Mouse (Mus musculus): ENCODE measurements around the gene Ube2d3. TPM values are rescaled to one million over a fixed set of nuclear protein-coding genes. Genes with fewer than 3 reads are reported as not detected.
A peak's percentile ranks its signal among the peaks of the same experiment; 100 is the strongest.
"Not testable (repeated sequence)": the region's sequence is repeated elsewhere in the genome, so short reads cannot be mapped to it uniquely, and the experiment has no call there.

The Ube2d3 gene
- polyA plus RNA-seq, 1 experiment from 2014 or later: 535 TPM

DNA sequence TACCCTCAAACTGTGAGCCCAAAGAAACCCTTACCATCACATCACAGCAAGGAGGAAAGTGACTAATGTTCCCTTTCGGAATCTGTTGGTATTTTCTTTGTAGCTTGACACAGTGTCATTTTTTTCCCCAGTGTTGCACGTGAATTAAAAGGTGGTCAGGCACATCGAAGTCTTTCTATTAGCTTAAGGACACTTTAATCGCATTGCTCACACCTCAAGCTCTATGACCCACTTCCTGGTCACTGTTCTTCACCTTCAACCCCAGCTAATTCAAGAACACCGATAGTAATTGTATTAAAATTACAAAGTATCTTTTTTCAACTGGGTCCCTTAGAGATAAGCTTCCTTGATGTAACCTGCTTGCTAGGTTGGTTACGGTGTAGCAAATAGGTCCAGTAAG, 42.8 kb downstream of the Ube2d3 start:
- WGBS: 88% methylated on average over 6 of the region's 6 CpGs

DNA sequence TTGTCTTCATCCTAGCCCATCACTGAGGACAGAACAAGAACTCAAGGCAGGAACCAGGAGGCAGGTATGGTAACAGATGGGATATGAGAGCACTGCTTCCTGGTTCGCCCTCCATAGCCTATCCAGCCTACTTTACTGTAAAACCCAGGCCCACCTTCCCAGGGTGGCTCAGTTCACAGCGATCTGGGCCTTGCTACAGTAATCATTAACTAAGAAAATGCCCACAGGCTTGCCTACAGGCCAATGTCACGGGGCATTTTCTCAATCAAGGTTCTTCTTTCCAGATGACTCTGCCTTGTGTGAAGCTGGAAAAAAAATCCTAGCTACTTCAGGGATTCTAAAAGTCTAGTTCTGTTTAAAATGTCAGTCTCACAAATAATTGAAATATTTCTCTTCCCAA, 43.7 kb downstream of the Ube2d3 start:
- 0 out of 2 replicates have a peak, but pooled peaks cover 3% of the 10 kb centered on the region for H3K4me1 ChIP-seq (replicated peaks)
- H3K4me2 ChIP-seq (replicated peaks): no peak overlapping the region
- H3K27ac ChIP-seq: no peak overlapping the region
- no peaks in the 10 kb centered on the region for H3K27me3 ChIP-seq (replicated peaks)
- WGBS: 72% methylated on average over 3 of the region's 3 CpGs
- no peak overlapping the region for H3K4me3 ChIP-seq (replicated peaks)
- no peak for ATAC-seq
- no peak overlapping the region for H3K9ac ChIP-seq
- no peaks in the 10 kb centered on the region for H3K9me3 ChIP-seq
- H3K36me3 ChIP-seq: no peaks in the 10 kb centered on the region

More for the DNA sequence above, 42.8 kb downstream of the Ube2d3 start:
- H3K27ac ChIP-seq: no peak overlapping the region
- H3K9me3 ChIP-seq: no peaks in the 10 kb centered on the region
- no peak overlapping the region for H3K4me3 ChIP-seq (replicated peaks)
- H3K27me3 ChIP-seq (replicated peaks): no peaks in the 10 kb centered on the region
- H3K36me3 ChIP-seq: no peaks in the 10 kb centered on the region
- ATAC-seq: no peak
- no peak overlapping the region for H3K4me2 ChIP-seq (replicated peaks)
- 0 out of 2 replicates have a peak, but pooled peaks cover 3% of the 10 kb centered on the region for H3K4me1 ChIP-seq (replicated peaks)
- no peak overlapping the region for H3K9ac ChIP-seq

- peak overlapping the region; percentile 90 for H3K4me2 ChIP-seq (replicated peaks)
- H3K36me3 ChIP-seq; H3K27me3 ChIP-seq (replicated peaks); H3K27ac ChIP-seq; H3K9me3 ChIP-seq; H3K9ac ChIP-seq; ATAC-seq; H3K4me1 ChIP-seq (replicated peaks): not testable (repeated sequence)
- 83% methylated on average over 15 of the region's 15 CpGs for WGBS
- peak overlapping the region; percentile 64 for H3K4me3 ChIP-seq (replicated peaks)
Observed at GRCm38 (mm10) chr3:135484650-135485049, 46.7 kb downstream of the Ube2d3 start.

- H3K27ac ChIP-seq: no peak within 1 kb of the TSS
Observed at GRCm38 (mm10) chr3:135485128-135485899, 47.4 kb downstream of the Ube2d3 start, which contains the start of gene Manba. TSS of gene Manba (plus strand) at chr3:135485611.

GRCm38 (mm10) chr3:135485900-135486241, 47.9 kb downstream of the Ube2d3 start:
- Histone ChIP-seq H3K36me3 (no peaks in the 10 kb centered on the region), H3K9ac (peak overlapping the region; percentile 73), H3K9me3 (no peaks in the 10 kb centered on the region), H3K27ac (no peak overlapping the region), H3K4me2 (replicated peaks) (peak overlapping the region; percentile 90), H3K4me1 (replicated peaks) (0 out of 2 replicates have a peak, but pooled peaks cover 3% of the 10 kb centered on the region), H3K4me3 (replicated peaks) (peak overlapping the region; percentile 64), H3K27me3 (replicated peaks) (no peaks in the 10 kb centered on the region)
- peak; percentile 5; the same call in 1 of the 2 replicates for ATAC-seq
- WGBS: 5% methylated on average over 9 of the region's 9 CpGs

More at GRCm38 (mm10) chr3:135485128-135485899, 47.4 kb downstream of the Ube2d3 start, which contains the start of gene Manba:
- H3K4me3 ChIP-seq (replicated peaks): peak within 1 kb of the TSS; percentile 64
- H3K27me3 ChIP-seq (replicated peaks): no peaks in the 10 kb centered on the region
- ATAC-seq: peak; percentile 97
- 0 out of 2 replicates have a peak, but pooled peaks cover 3% of the 10 kb centered on the region for H3K4me1 ChIP-seq (replicated peaks)
- peak within 1 kb of the TSS; percentile 90 for H3K4me2 ChIP-seq (replicated peaks)
- no peaks in the 10 kb centered on the region for H3K36me3 ChIP-seq
- H3K9ac ChIP-seq: peak within 1 kb of the TSS; percentile 73
- 2% methylated on average over 48 of the region's 48 CpGs for WGBS
- no peaks in the 10 kb centered on the region for H3K9me3 ChIP-seq

DNA sequence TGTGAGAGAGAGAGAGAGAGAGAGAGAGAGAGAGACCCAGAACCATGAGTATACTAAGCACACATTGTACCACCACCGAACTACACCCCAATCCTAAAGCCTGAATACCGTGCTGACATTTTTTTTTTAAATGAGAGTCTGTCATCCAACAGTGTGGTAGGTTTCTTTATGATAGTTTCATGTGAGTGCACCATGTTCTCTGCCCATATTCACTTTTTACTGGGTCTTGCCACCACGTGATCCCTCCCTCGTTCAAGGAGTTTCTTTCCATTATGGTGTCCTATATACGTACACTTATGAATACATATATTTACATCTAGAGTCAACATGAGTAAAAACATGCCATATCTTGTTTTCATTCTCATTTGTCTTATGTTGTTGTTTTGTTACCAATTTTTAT, 48.4 kb downstream of the Ube2d3 start:
- Histone ChIP-seq H3K36me3 (no peaks in the 10 kb centered on the region), H3K4me3 (replicated peaks) (peak overlapping the region; percentile 64), H3K9ac (no peak overlapping the region; the same call in 1 of the 2 replicates), H3K27me3 (replicated peaks) (no peaks in the 10 kb centered on the region), H3K4me2 (replicated peaks) (peak overlapping the region; percentile 90), H3K27ac (no peak overlapping the region), H3K4me1 (replicated peaks) (0 out of 2 replicates have a peak, but pooled peaks cover 3% of the 10 kb centered on the region), H3K9me3 (no peaks in the 10 kb centered on the region)
- ATAC-seq: no peak
- WGBS: 67% methylated on average over 5 of the region's 5 CpGs

GRCm38 (mm10) chr3:135487803-135488202, 49.9 kb downstream of the Ube2d3 start:
- Histone ChIP-seq H3K4me1 (replicated peaks) (0 out of 2 replicates have a peak, but pooled peaks cover 3% of the 10 kb centered on the region), H3K9ac (no peak overlapping the region), H3K27ac (no peak overlapping the region), H3K36me3 (no peaks in the 10 kb centered on the region), H3K4me3 (replicated peaks) (no peak overlapping the region), H3K4me2 (replicated peaks) (no peak overlapping the region), H3K9me3 (no peaks in the 10 kb centered on the region), H3K27me3 (replicated peaks) (no peaks in the 10 kb centered on the region)
- ATAC-seq: no peak
- 89% methylated on average over 4 of the region's 4 CpGs for WGBS

- H3K36me3 ChIP-seq: no peaks in the 10 kb centered on the region
- ATAC-seq: no peak
- WGBS: 66% methylated on average over 5 of the region's 5 CpGs
- H3K4me2 ChIP-seq (replicated peaks): no peak overlapping the region
- H3K4me3 ChIP-seq (replicated peaks): no peak overlapping the region
- no peak overlapping the region for H3K9ac ChIP-seq
- H3K9me3 ChIP-seq: no peaks in the 10 kb centered on the region
- 0 out of 2 replicates have a peak, but pooled peaks cover 2% of the 10 kb centered on the region for H3K4me1 ChIP-seq (replicated peaks)
- no peaks in the 10 kb centered on the region for H3K27me3 ChIP-seq (replicated peaks)
- no peak overlapping the region for H3K27ac ChIP-seq
Observed at GRCm38 (mm10) chr3:135489865-135490520, 52.0 kb downstream of the Ube2d3 start.

GRCm38 (mm10) chr3:135491102-135491501, 53.2 kb downstream of the Ube2d3 start:
- no peak overlapping the region for H3K27ac ChIP-seq
- H3K36me3 ChIP-seq: no peaks in the 10 kb centered on the region
- H3K27me3 ChIP-seq (replicated peaks): no peaks in the 10 kb centered on the region
- H3K9ac ChIP-seq: no peak overlapping the region
- no peaks in the 10 kb centered on the region for H3K9me3 ChIP-seq
- H3K4me2 ChIP-seq (replicated peaks): no peak overlapping the region
- H3K4me1 ChIP-seq (replicated peaks): no peaks in the 10 kb centered on the region
- H3K4me3 ChIP-seq (replicated peaks): no peak overlapping the region
- WGBS: 82% methylated on average over 6 of the region's 6 CpGs
- ATAC-seq: peak; percentile 47; the same call in 1 of the 2 replicates

- H3K27me3 ChIP-seq (replicated peaks); H3K27ac ChIP-seq; H3K4me3 ChIP-seq (replicated peaks); H3K9ac ChIP-seq; H3K36me3 ChIP-seq; H3K4me1 ChIP-seq (replicated peaks); H3K9me3 ChIP-seq; H3K4me2 ChIP-seq (replicated peaks); ATAC-seq: not testable (repeated sequence)
- WGBS: 82% methylated on average over 7 of the region's 7 CpGs
Observed at GRCm38 (mm10) chr3:135493320-135493719, 55.4 kb downstream of the Ube2d3 start.

DNA sequence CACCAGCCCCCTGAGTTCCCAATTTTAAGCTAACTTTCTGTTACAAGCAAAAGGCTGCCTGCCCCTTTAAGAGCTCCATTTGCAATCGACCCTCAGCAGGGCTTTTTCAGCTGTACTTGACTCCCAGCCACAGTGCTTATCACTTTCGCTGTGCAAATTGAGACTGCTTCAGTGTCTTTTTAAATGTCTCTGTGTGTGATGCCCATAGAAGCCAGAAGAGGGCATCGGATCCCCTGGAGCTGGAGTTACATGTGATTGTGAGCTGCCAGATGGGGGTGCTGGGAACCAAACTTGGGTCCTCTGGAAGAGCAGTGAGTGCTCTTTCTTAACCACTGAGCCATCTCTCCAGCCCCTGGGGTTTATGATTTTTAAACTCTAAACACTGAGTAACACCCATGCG, 60.0 kb downstream of the Ube2d3 start:
- not testable (repeated sequence) for H3K4me1 ChIP-seq (replicated peaks); H3K4me3 ChIP-seq (replicated peaks); H3K9me3 ChIP-seq; H3K4me2 ChIP-seq (replicated peaks); H3K9ac ChIP-seq; ATAC-seq; H3K27ac ChIP-seq; H3K27me3 ChIP-seq (replicated peaks); H3K36me3 ChIP-seq
- 91% methylated on average over 4 of the region's 4 CpGs for WGBS

DNA sequence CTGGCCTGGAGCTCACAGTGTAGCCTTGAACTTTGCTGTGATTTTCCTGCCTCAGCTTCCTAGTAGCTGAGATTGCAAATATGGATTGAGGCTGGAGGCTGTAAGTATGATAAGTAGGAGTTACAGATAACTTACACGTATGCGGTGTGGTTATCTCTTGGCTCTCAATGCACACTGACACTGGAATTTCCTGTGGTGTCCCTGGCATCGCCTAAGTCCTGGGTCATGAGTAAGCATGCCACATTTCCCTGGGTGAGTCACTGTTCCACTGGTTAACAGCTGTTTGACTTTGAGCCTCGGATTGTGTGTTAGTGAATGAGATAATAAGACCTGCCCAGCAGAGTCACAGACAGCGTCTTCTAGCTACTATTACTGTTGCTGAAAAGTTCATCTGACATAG, 60.9 kb downstream of the Ube2d3 start:
- Histone ChIP-seq H3K4me3 (replicated peaks) (no peak overlapping the region), H3K4me1 (replicated peaks) (no peaks in the 10 kb centered on the region), H3K27me3 (replicated peaks) (no peaks in the 10 kb centered on the region), H3K9ac (no peak overlapping the region), H3K36me3 (no peaks in the 10 kb centered on the region), H3K27ac (no peak overlapping the region), H3K4me2 (replicated peaks) (no peak overlapping the region), H3K9me3 (no peaks in the 10 kb centered on the region)
- peak; percentile 84 for ATAC-seq
- WGBS: 69% methylated on average over 5 of the region's 5 CpGs

All from intestine, embryonic 15.5 days (tissue).